Mouse (Mus musculus) testis, adult 2 months (tissue): Measurements from ENCODE around the gene Kat14.

ENCODE experiments used
- CTCF ChIP-seq: fragments of 200-500 bp; IDR thresholded peaks from 2 replicates; pipeline ENCODE4 v1.5.1; 2012; ENCODE audit warnings: low read depth, mild to moderate bottlenecking, inconsistent platforms, low read length, moderate library complexity; ENCODE audit not compliant: control insufficient read depth, insufficient read depth, insufficient replicate concordance
- POLR2A ChIP-seq: fragments of 200-500 bp; IDR thresholded peaks from 2 replicates; pipeline ENCODE4 v1.6.1; 2012; ENCODE audit warnings: low read depth, mild to moderate bottlenecking, inconsistent platforms, low read length, moderate library complexity; ENCODE audit not compliant: control insufficient read depth

- TF ChIP-seq CTCF (no peak), POLR2A (no peak)
Observed at GRCm38 (mm10) chr2:144381293-144381692, 12.5 kb downstream of the Kat14 start.
